Mouse (Mus musculus) mouse embryonic stem cell (cell line): ENCODE measurements around the gene Ids.
"Not testable (repeated sequence)": the region's sequence is repeated elsewhere in the genome, so short reads cannot be mapped to it uniquely, and the experiment has no call there.

Source experiments
- in situ Hi-C, 2 experiments: fragments of 300-500 bp; cut with MboI; formaldehyde crosslinking; loops; 1 replicate in 1 of 2; 3 replicates in 1 of 2; pipeline ENCODE4 v1.14.3; 2019 to 2020; ENCODE audit warnings: low sequenced_read_pairs in 2 of 2, low pct_unique_long_range_greater_than_20kb in 1 of 2, mixed read lengths in 1 of 2; ENCODE audit not compliant: unreplicated experiment in 1 of 2

Gene Ids

GRCm38 (mm10) chrX:70364661-70365613, at the start of gene Ids:
Gene Ids, minus strand, starts transcription at chrX:70365084.
- in situ Hi-C loops, result loop anchor here (5.0 to 25.0 kb wide), 3 partner anchors 110 to 212 kb away; partner anchors contain the start of gene Tmem185a (in 1 of the 2)

GRCm38 (mm10) chrX:70392636-70393035, 27.8 kb upstream of the Ids start:
- in situ Hi-C loops, result not testable (repeated sequence)

GRCm38 (mm10) chrX:70385962-70386351, 21.1 kb upstream of the Ids start:
- in situ Hi-C loops, result no loop called here

GRCm38 (mm10) chrX:70385276-70385961, 20.5 kb upstream of the Ids start, which contains the start of gene 1110012L19Rik:
Gene 1110012L19Rik, plus strand, starts transcription at chrX:70385877.
- in situ Hi-C loops, result no loop called here

GRCm38 (mm10) chrX:70384917-70385275, 20.0 kb upstream of the Ids start:
- in situ Hi-C loops, result no loop called here

GRCm38 (mm10) chrX:70374469-70375110, 9.7 kb upstream of the Ids start:
- in situ Hi-C loops, result loop anchor here in 1 of 2 experiments (25.0 kb wide), 1 partner anchor 188 kb away; no protein-coding TSS in a partner anchor

GRCm38 (mm10) chrX:70369758-70370157, 4.9 kb upstream of the Ids start:
- in situ Hi-C loops, result loop anchor here (5.0 to 25.0 kb wide), 3 partner anchors 105 to 208 kb away; partner anchors contain the start of gene Tmem185a (in 1 of the 2)

- in situ Hi-C loops, result loop anchor here (10.0 to 25.0 kb wide), 2 partner anchors 111 to 198 kb away; partner anchors contain the start of gene Tmem185a (in 1 of the 2)
These were observed 682 bp downstream of the Ids start for GRCm38 (mm10) chrX:70364202-70364601.

GRCm38 (mm10) chrX:70363446-70363845, 1.4 kb downstream of the Ids start:
- in situ Hi-C loops, result loop anchor here (10.0 to 25.0 kb wide), 2 partner anchors 111 to 199 kb away; partner anchors contain the start of gene Tmem185a (in 1 of the 2)

- in situ Hi-C loops, result loop anchor here (10.0 to 25.0 kb wide), 2 partner anchors 112 to 199 kb away; partner anchors contain the start of gene Tmem185a (in 1 of the 2)
These were observed 1.9 kb downstream of the Ids start for GRCm38 (mm10) chrX:70362985-70363384.

GRCm38 (mm10) chrX:70330202-70330843, 34.6 kb downstream of the Ids start:
- in situ Hi-C loops, result loop anchor here in 1 of 2 experiments (25.0 kb wide), 1 partner anchor 318 kb away; no protein-coding TSS in a partner anchor

- in situ Hi-C loops, result loop anchor here in 1 of 2 experiments (25.0 kb wide), 1 partner anchor 316 kb away; no protein-coding TSS in a partner anchor
These were observed 36.2 kb downstream of the Ids start for GRCm38 (mm10) chrX:70328530-70329143.

GRCm38 (mm10) chrX:70327656-70328055, 37.2 kb downstream of the Ids start:
- in situ Hi-C loops, result loop anchor here in 1 of 2 experiments (25.0 kb wide), 1 partner anchor 315 kb away; no protein-coding TSS in a partner anchor

- in situ Hi-C loops, result no loop called here
These were observed 45.6 kb downstream of the Ids start for GRCm38 (mm10) chrX:70319254-70319653.

GRCm38 (mm10) chrX:70314949-70315641, 49.8 kb downstream of the Ids start:
- in situ Hi-C loops, result no loop called here
